Mouse (Mus musculus) limb, embryonic 13.5 days (tissue): Measurements from ENCODE around the gene Slc25a35. TPM values are rescaled to one million over a fixed set of nuclear protein-coding genes. Genes with fewer than 3 reads are reported as not detected.
A peak's percentile ranks its signal among the peaks of the same experiment; 100 is the strongest.
"Not testable (repeated sequence)": the region's sequence is repeated elsewhere in the genome, so short reads cannot be mapped to it uniquely, and the experiment has no call there.

Source experiments
- ATAC-seq: fragments of 200-750 bp; cut with Nextera tagmentation; 2 replicates; pipeline ENCODE4 v1.8.0; 2017; ENCODE audit warnings: low read depth, moderate number of reproducible peaks, moderate TSS enrichment; ENCODE audit not compliant: low FRiP score
- H3K27ac ChIP-seq: fragments of 300-500 bp; sonication (generic); 2 replicates; pipeline ENCODE4 v1.5.1; 2015; ENCODE audit warnings: inconsistent platforms, mild to moderate bottlenecking, moderate library complexity
- H3K27me3 ChIP-seq: fragments of 300-500 bp; sonication (generic); 2 replicates; pipeline ENCODE4 v1.6.1; 2015; ENCODE audit warnings: mild to moderate bottlenecking, inconsistent platforms
- H3K36me3 ChIP-seq: fragments of 300-500 bp; sonication (generic); 2 replicates; pipeline ENCODE4 v1.6.1; 2015; ENCODE audit warnings: inconsistent platforms, mild to moderate bottlenecking, moderate library complexity
- H3K4me1 ChIP-seq: fragments of 300-500 bp; sonication (generic); 2 replicates; pipeline ENCODE4 v1.6.1; 2015; ENCODE audit warnings: inconsistent platforms
- H3K4me2 ChIP-seq: fragments of 300-500 bp; sonication (generic); replicated peaks from 2 replicates; pipeline ENCODE4 v1.6.1; 2015; ENCODE audit warnings: inconsistent platforms, mild to moderate bottlenecking, moderate library complexity
- H3K4me3 ChIP-seq: fragments of 300-500 bp; sonication (generic); 2 replicates; pipeline ENCODE4 v1.5.1; 2015; ENCODE audit warnings: moderate library complexity, mild to moderate bottlenecking, inconsistent platforms
- H3K9ac ChIP-seq: fragments of 300-500 bp; sonication (generic); 2 replicates; pipeline ENCODE4 v1.6.1; 2015; ENCODE audit warnings: mild to moderate bottlenecking, inconsistent platforms
- H3K9me3 ChIP-seq: fragments of 300-500 bp; sonication (generic); 2 replicates; pipeline ENCODE4 v1.6.1; 2016; ENCODE audit warnings: inconsistent platforms
- WGBS: fragments of 180-500 bp; shearing (Covaris S2); methylation state at CpG from one replicate; pipeline ENCODE4 v1.1.7; 2015; 5-methylcytosine and 5-hydroxymethylcytosine counted together
- microRNA-seq: library from miRNA; unstranded; fragments of <30 nt; microRNA quantifications from one replicate; pipeline ENCODE4, GENCODE M21; 2016
- polyA plus RNA-seq: library from polyadenylated mRNA; unstranded; fragments of >200 nt; fragmentation: Nextera tagmentation; extraction: Ambion mirVana; gene quantifications from 2 replicates; pipeline ENCODE4 v1.2.1, GENCODE M21; 2015

Slc25a35 gene
- polyA plus RNA-seq, 1 experiment from 2014 or later = 2.4 TPM

GRCm38 (mm10) chr11:69010400-69011323 lies 42.7 kb downstream of the Slc25a35 start:
- 89% methylated on average over 15 of the region's 15 CpGs for WGBS
- H3K4me1 ChIP-seq = peaks cover 22% of the 10 kb centered on the region
- no peak overlapping the region for H3K27ac ChIP-seq
- ATAC-seq = no peak
- no peaks in the 10 kb centered on the region for H3K36me3 ChIP-seq
- H3K4me2 ChIP-seq = peak overlapping the region; percentile 84; the same call in 1 of the 2 replicates
- H3K4me3 ChIP-seq = peak overlapping the region; percentile 62; the same call in 1 of the 2 replicates
- no peaks in the 10 kb centered on the region for H3K27me3 ChIP-seq
- no peak overlapping the region for H3K9ac ChIP-seq
- no peaks in the 10 kb centered on the region for H3K9me3 ChIP-seq

DNA sequence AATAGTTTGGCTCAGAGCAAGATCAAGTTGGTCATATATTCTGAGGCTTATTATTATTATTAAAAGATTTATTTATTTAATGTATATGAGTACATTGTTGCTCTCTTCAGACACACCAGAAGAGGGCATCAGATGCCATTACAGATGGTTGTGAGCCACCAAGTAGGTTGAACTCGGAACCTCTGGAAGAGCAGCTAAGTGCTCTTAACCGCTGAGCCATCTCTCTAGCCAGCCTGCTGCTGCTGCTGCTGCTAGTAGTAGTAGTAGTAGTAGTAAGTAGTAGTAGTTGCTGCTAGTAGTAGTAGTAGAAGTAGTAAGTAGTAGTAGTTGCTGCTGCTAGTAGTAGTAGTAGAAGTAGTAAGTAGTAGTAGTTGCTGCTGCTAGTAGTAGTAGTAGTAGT lies 43.5 kb downstream of the Slc25a35 start:
- 0 out of 2 replicates have a peak overlapping the region, but pooled peaks have one; percentile 72 for H3K9ac ChIP-seq

GRCm38 (mm10) chr11:69012071-69012601 lies 44.2 kb downstream of the Slc25a35 start:
- Histone ChIP-seq H3K9ac (peak overlapping the region; percentile 72), H3K9me3 (no peaks in the 10 kb centered on the region), H3K27ac (peak overlapping the region; percentile 70), H3K27me3 (no peaks in the 10 kb centered on the region), H3K4me1 (peaks cover 27% of the 10 kb centered on the region), H3K36me3 (no peaks in the 10 kb centered on the region), H3K4me2 (peak overlapping the region; percentile 84), H3K4me3 (peak overlapping the region; percentile 62)
- WGBS = 2% methylated on average over 18 of the region's 18 CpGs
- peak; percentile 57; the same call in 1 of the 2 replicates for ATAC-seq

More for the DNA sequence above, 43.5 kb downstream of the Slc25a35 start:
- Histone ChIP-seq H3K4me3 (peak overlapping the region; percentile 62), H3K4me2 (peak overlapping the region; percentile 84), H3K4me1 (peaks cover 23% of the 10 kb centered on the region)
- not testable (repeated sequence) for H3K36me3 ChIP-seq, ATAC-seq, H3K27me3 ChIP-seq, H3K27ac ChIP-seq, H3K9me3 ChIP-seq
- WGBS = 66% methylated on average over 2 of the region's 2 CpGs

- H3K36me3 ChIP-seq = peaks cover 5% of the 10 kb centered on the region
- peak within 1 kb of the TSS; percentile 90 for H3K9ac ChIP-seq
- peak within 1 kb of the TSS; percentile 81 for H3K4me2 ChIP-seq
- peak within 1 kb of the TSS; percentile 90 for H3K27ac ChIP-seq
- H3K27me3 ChIP-seq = no peaks in the 10 kb centered on the region
- 2% methylated on average over 38 of the region's 38 CpGs for WGBS
- ATAC-seq = peak; percentile 95
- H3K4me3 ChIP-seq = peak within 1 kb of the TSS; percentile 74
- no peaks in the 10 kb centered on the region for H3K9me3 ChIP-seq
- peaks cover 21% of the 10 kb centered on the region for H3K4me1 ChIP-seq
These were observed 47.9 kb downstream of the Slc25a35 start, which contains the start of gene Ctc1 for GRCm38 (mm10) chr11:69015644-69016441. Gene Ctc1, plus strand, starts transcription at chr11:69015911.

- Histone ChIP-seq H3K4me3 (peak overlapping the region; percentile 74), H3K27me3 (no peaks in the 10 kb centered on the region), H3K9ac (peak overlapping the region; percentile 90), H3K4me1 (peaks cover 14% of the 10 kb centered on the region), H3K4me2 (peak overlapping the region; percentile 81), H3K9me3 (no peaks in the 10 kb centered on the region), H3K36me3 (peaks cover 14% of the 10 kb centered on the region), H3K27ac (peak overlapping the region; percentile 90; the same call in 1 of the 2 replicates)
- ATAC-seq = no peak
- 67% methylated on average over 3 of the region's 3 CpGs for WGBS
These were observed 48.8 kb downstream of the Slc25a35 start for GRCm38 (mm10) chr11:69016755-69017154.

DNA sequence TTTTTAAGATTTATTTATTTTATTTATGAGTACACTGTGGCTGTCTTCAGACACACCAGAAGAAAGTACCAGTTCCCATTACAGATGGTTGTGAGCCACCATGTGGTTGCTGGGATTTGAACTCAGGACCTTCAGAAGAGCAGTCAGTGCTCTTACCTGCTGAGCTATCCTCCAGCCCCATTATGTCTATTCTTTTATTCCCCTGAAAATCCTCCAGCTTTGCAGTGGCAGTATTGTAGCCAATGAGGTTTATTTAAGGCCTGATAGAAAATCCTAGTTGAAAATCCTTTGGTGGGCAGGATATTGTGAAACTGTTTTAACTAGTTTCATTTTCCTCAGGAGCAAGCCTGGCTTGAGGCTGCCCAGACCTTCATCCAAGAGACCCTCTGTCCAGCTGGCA lies 52.8 kb downstream of the Slc25a35 start:
- no peak for ATAC-seq
- Histone ChIP-seq H3K27ac (no peak overlapping the region), H3K9me3 (no peaks in the 10 kb centered on the region), H3K36me3 (peaks cover 53% of the 10 kb centered on the region), H3K9ac (no peak overlapping the region), H3K27me3 (no peaks in the 10 kb centered on the region), H3K4me1 (peaks cover 10% of the 10 kb centered on the region), H3K4me2 (no peak overlapping the region), H3K4me3 (no peak overlapping the region)

Small RNA genes within 50 kb of the gene (microRNA-seq; reads per million reads assigned to microRNA genes)
- 6.1 reads per million, percentile 20 among the genes with 10 or more reads in this experiment for gene Mir3062

Other genes with a start within 250 kb of the Slc25a35 start
- gene Ndel1, start 96.3 kb upstream of the Slc25a35 start, polyA plus RNA-seq = 98.8 and 102 TPM in 2 replicates
- gene Rnf222, start 79.6 kb upstream of the Slc25a35 start, polyA plus RNA-seq = 0.15 and 0.23 TPM in 2 replicates
- gene Rpl26, start 66.5 kb upstream of the Slc25a35 start, polyA plus RNA-seq = 996 and 1,041 TPM in 2 replicates
- not detected in 2 replicates for gene Odf4, start 41.0 kb upstream of the Slc25a35 start, polyA plus RNA-seq
- 6.3 and 7.2 TPM in 2 replicates for gene Arhgef15, start 10.7 kb upstream of the Slc25a35 start, polyA plus RNA-seq
- 54.5 and 58.1 TPM in 2 replicates for gene Rangrf, start 7.1 kb downstream of the Slc25a35 start, polyA plus RNA-seq
- gene Pfas, start 40.3 kb downstream of the Slc25a35 start, polyA plus RNA-seq = 39.6 and 40.6 TPM in 2 replicates
- gene Ctc1, start 47.8 kb downstream of the Slc25a35 start, polyA plus RNA-seq = 55.5 and 60.4 TPM in 2 replicates
- gene Aurkb, start 77.5 kb downstream of the Slc25a35 start, polyA plus RNA-seq = 140 and 141 TPM in 2 replicates
- gene Borcs6, start 91.6 kb downstream of the Slc25a35 start, polyA plus RNA-seq = 9.5 and 9.6 TPM in 2 replicates
- gene Tmem107, start 102.7 kb downstream of the Slc25a35 start, polyA plus RNA-seq = 46.4 and 52.0 TPM in 2 replicates
- 82.8 and 88.6 TPM in 2 replicates for gene Vamp2, start 120.4 kb downstream of the Slc25a35 start, polyA plus RNA-seq
- 9.3 and 12.0 TPM in 2 replicates for gene Per1, start 127.1 kb downstream of the Slc25a35 start, polyA plus RNA-seq
- gene Hes7, start 152.3 kb downstream of the Slc25a35 start, polyA plus RNA-seq = 0.74 and 1.2 TPM in 2 replicates
- 0.52 and 0.55 TPM in 2 replicates for gene 9130213A22Rik, start 154.5 kb downstream of the Slc25a35 start, polyA plus RNA-seq
- gene Aloxe3, start 157.8 kb downstream of the Slc25a35 start, polyA plus RNA-seq = 1.6 TPM in 2 replicates
- gene Alox12b, start 188.9 kb downstream of the Slc25a35 start, polyA plus RNA-seq = 0.22 and 0.25 TPM in 2 replicates
- gene Alox8, start 229.7 kb downstream of the Slc25a35 start, polyA plus RNA-seq = 0.08 and 0.09 TPM in 2 replicates